Comparison of ENCODE assay signal across 17 mouse cellular contexts in genomic region chr11:87240141-87240832, GRCm38 (mm10).
DNase-seq lines count a peak whose midpoint lies in the region; ATAC-seq and TF ChIP-seq lines count a peak whose summit lies in the region.
"Had no signal": no experiment of that assay in that cellular context is flagged by ENCODE, and none has a peak within 500 bp of the region (broad histone marks: within the 10 kb centered on the region; RNA-seq: fewer than 3 reads in every experiment).

No protein-coding gene starts in this region.

- DNase-seq in heart, postnatal 0 days (ENCODE audit: low spot score) = no peak
- no peak for DNase-seq in heart, postnatal 4 days
- DNase-seq in kidney, postnatal 0 days (ENCODE audit: low spot score) = no peak
- peak; percentile 55 for DNase-seq in thymus, postnatal 14 days
- no peak for DNase-seq in cerebellum, postnatal 4 days (ENCODE audit: low spot score in 2 of 2)
- no peak for DNase-seq in gastrocnemius, postnatal 10 days
- DNase-seq: cerebellum, adult 2 months; embryo, embryonic 11 days; left cerebral cortex, postnatal 4 days; liver, embryonic 13.5 days; lung, postnatal 14 days had no signal

- H3K4me3 ChIP-seq in heart, postnatal 0 days (ENCODE audit: low read depth, low read length) = no peak overlapping the region
- no peak overlapping the region for H3K4me3 ChIP-seq in cortical plate, adult 2 months (ENCODE audit: insufficient read depth, low read length)
- H3K4me3 ChIP-seq in kidney, postnatal 0 days (replicated peaks; ENCODE audit: low read depth, low read length) = no peak overlapping the region
- H3K4me3 ChIP-seq: liver, embryonic 13.5 days; midbrain, embryonic 12.5 days; neural tube, embryonic 13.5 days; stomach, embryonic 15.5 days had no signal

- 0 out of 2 replicates have a peak overlapping the region, but pooled peaks have one; percentile 6 for H3K4me2 ChIP-seq in heart, postnatal 0 days (ENCODE audit: low read depth, low read length)
- H3K4me2 ChIP-seq in kidney, postnatal 0 days (ENCODE audit: low read length) = no peak overlapping the region
- H3K4me2 ChIP-seq: liver, embryonic 13.5 days; midbrain, embryonic 12.5 days; neural tube, embryonic 13.5 days; stomach, embryonic 15.5 days had no signal

- no peaks in the 10 kb centered on the region for H3K27me3 ChIP-seq in heart, postnatal 0 days (ENCODE audit: control insufficient read depth, insufficient read depth, low read length)
- H3K27me3 ChIP-seq in kidney, postnatal 0 days (ENCODE audit: insufficient read depth, low read length) = no peaks in the 10 kb centered on the region
- H3K27me3 ChIP-seq: liver, embryonic 13.5 days; midbrain, embryonic 12.5 days; neural tube, embryonic 13.5 days; stomach, embryonic 15.5 days had no signal

- no peak for TF ChIP-seq CTCF in heart, postnatal 0 days (IDR thresholded peaks at IDR 0.05; ENCODE audit: low read depth)
- TF ChIP-seq CTCF in cortical plate, adult 2 months (IDR thresholded peaks at IDR 0.05; ENCODE audit: extremely low read depth, insufficient read depth, low read length) = no peak
- TF ChIP-seq CTCF in kidney, postnatal 0 days (IDR thresholded peaks at IDR 0.05; ENCODE audit: low read depth) = no peak

- no peak for TF ChIP-seq POLR2A in cortical plate, adult 2 months (IDR thresholded peaks at IDR 0.05; ENCODE audit: extremely low read depth, insufficient read depth, low read length)

- H3K27ac ChIP-seq in heart, postnatal 0 days (ENCODE audit: low read depth) = peak overlapping the region; percentile 68
- H3K27ac ChIP-seq in cortical plate, adult 2 months (ENCODE audit: insufficient read depth, low read length) = peak overlapping the region; percentile 57
- no peak overlapping the region for H3K27ac ChIP-seq in kidney, postnatal 0 days
- H3K27ac ChIP-seq: liver, embryonic 13.5 days; midbrain, embryonic 12.5 days; neural tube, embryonic 13.5 days; stomach, embryonic 15.5 days had no signal

- no peak overlapping the region for H3K9ac ChIP-seq in heart, postnatal 0 days (replicated peaks; ENCODE audit: low read depth, low read length)
- H3K9ac ChIP-seq in kidney, postnatal 0 days (ENCODE audit: low read depth, low read length) = no peak overlapping the region
- H3K9ac ChIP-seq: liver, embryonic 13.5 days; midbrain, embryonic 12.5 days; neural tube, embryonic 13.5 days; stomach, embryonic 15.5 days had no signal

- no peaks in the 10 kb centered on the region for H3K9me3 ChIP-seq in heart, postnatal 0 days (replicated peaks; ENCODE audit: control insufficient read depth, low read length)
- H3K9me3 ChIP-seq in kidney, postnatal 0 days (replicated peaks; ENCODE audit: low read length) = no peaks in the 10 kb centered on the region
- H3K9me3 ChIP-seq: G1E; liver, embryonic 13.5 days; midbrain, embryonic 12.5 days; neural tube, embryonic 13.5 days; stomach, embryonic 15.5 days had no signal

- no peak for TF ChIP-seq EP300 in heart, postnatal 0 days (IDR thresholded peaks at IDR 0.05; ENCODE audit: low read depth)

- H3K36me3 ChIP-seq in heart, postnatal 0 days (replicated peaks; ENCODE audit: control insufficient read depth, insufficient read depth, low read length) = peaks cover 5% of the 10 kb centered on the region; the same call in 1 of the 2 replicates
- no peaks in the 10 kb centered on the region for H3K36me3 ChIP-seq in kidney, postnatal 0 days (ENCODE audit: insufficient read depth, low read length)

- peaks cover 36% of the 10 kb centered on the region for H3K4me1 ChIP-seq in heart, postnatal 0 days (ENCODE audit: control insufficient read depth, insufficient read depth)
- peaks cover 18% of the 10 kb centered on the region for H3K4me1 ChIP-seq in cortical plate, adult 2 months (ENCODE audit: control insufficient read depth, insufficient read depth, low read length)
- H3K4me1 ChIP-seq in kidney, postnatal 0 days (replicated peaks; ENCODE audit: insufficient read depth, low read length) = no peaks in the 10 kb centered on the region
- H3K4me1 ChIP-seq: liver, embryonic 13.5 days; midbrain, embryonic 12.5 days; neural tube, embryonic 13.5 days; stomach, embryonic 15.5 days had no signal

- no peak for ATAC-seq in heart, postnatal 0 days (ENCODE audit: insufficient read depth, low read depth)
- 0 out of 2 replicates have a peak, but pooled peaks have one; percentile 49 for ATAC-seq in kidney, postnatal 0 days (replicated peaks; ENCODE audit: low FRiP score, low read depth)
- ATAC-seq: activated CD4-positive, CD25-positive, alpha-beta regulatory T cell, adult 4 months had no signal

- WGBS in heart, postnatal 0 days = 51% methylated on average over 15 of the region's 15 CpGs
- 46% methylated on average over 15 of the region's 15 CpGs for WGBS in kidney, postnatal 0 days
